Mouse (Mus musculus): ENCODE measurements around the gene Usp4.

Gene Usp4

DNA sequence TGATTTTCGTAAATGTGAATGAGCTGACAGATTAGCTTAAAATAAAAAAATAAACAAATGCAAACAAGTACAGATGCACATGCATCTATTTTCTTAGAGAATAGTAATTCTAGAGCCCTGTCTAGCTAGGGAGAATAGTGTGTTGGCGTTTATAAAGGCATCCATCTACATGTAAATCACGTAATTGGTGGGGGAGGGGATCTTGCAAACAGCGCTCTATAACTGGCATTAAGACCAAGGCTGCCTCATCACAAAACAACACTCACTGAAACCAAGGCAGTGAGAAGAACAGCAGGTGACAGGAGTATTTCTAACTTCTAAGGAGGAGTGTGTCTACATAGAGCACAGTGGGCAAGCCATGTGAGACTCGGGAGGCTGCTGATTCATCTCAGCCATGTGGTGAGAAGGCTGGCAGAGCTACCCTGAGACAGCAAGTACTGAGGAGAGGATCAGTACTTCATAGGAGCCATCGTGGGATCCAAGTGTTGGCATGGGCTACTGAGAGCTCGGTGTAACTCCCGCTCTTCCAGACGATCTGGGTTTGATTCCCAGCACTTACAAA, 63.8 kb downstream of the Usp4 start:
- no peak for DNase-seq (ENCODE audit: low read depth)

DNA sequence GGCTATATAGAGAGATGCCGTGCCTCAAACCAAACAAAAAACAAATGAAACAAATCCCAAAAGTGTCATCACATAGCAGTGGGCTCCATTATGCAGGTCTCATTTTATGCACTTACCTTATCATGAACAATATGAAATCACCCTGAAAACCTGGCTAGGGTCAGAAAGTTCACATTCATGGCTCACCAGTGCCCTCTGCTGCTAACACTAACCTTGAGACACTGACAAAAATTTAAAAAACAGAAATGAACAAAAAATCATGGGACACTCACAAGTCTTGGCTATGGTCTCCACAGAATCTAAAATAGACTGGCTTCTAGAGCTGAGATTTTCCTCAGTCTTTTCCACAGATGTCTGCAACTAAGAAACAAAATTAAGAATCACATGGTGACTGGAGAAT, 64.6 kb downstream of the Usp4 start:
- peak; percentile 27 for DNase-seq (ENCODE audit: low read depth)

GRCm38 (mm10) chr9:108428384-108428783, 80.7 kb downstream of the Usp4 start, which contains the start of gene Ccdc36:
TSS of gene Ccdc36 (minus strand) at chr9:108428484.
- DNase-seq (ENCODE audit: low read depth), result no peak

DNA sequence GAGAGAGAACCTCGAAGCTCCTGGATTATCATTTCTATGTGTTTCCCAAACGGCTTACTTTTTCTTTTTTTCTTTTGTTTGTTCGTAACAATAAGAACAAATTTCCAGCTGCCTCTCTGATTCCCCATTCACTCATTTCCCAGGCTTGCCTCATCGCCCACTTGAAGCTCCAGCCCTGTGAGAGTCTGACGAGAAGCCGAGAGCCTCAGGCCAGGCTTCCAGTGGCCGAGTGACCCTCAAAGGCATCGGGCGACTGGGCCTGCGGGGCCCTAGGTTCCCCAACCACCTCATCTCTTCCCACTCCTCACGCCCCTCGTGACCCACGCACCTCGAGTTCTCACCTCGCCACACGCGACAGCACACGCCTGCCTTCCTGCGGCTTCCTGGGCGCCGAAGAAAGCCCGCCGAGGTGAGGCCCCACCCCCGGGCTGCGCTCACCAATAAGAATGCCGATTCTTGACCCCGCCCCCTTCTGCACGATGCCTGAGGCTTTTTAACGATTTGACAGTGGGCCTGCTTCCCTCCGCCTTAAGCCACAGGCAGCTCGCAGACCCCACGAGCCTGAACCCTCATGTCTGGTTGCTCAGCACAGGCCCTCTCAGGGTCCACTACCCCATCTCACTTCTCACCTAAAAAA, 83.9 kb downstream of the Usp4 start:
- no peak for DNase-seq (ENCODE audit: low read depth)

GRCm38 (mm10) chr9:108436182-108436581, 88.5 kb downstream of the Usp4 start, which contains the start of gene BC048562:
TSS of gene BC048562 (plus strand) at chr9:108436482.
- DNase-seq (ENCODE audit: low read depth), result no peak

- DNase-seq (ENCODE audit: low read depth), result no peak
These were observed 91.5 kb downstream of the Usp4 start for GRCm38 (mm10) chr9:108439176-108439575.

GRCm38 (mm10) chr9:108440485-108440884, 92.8 kb downstream of the Usp4 start:
- no peak for DNase-seq (ENCODE audit: low read depth)

DNA sequence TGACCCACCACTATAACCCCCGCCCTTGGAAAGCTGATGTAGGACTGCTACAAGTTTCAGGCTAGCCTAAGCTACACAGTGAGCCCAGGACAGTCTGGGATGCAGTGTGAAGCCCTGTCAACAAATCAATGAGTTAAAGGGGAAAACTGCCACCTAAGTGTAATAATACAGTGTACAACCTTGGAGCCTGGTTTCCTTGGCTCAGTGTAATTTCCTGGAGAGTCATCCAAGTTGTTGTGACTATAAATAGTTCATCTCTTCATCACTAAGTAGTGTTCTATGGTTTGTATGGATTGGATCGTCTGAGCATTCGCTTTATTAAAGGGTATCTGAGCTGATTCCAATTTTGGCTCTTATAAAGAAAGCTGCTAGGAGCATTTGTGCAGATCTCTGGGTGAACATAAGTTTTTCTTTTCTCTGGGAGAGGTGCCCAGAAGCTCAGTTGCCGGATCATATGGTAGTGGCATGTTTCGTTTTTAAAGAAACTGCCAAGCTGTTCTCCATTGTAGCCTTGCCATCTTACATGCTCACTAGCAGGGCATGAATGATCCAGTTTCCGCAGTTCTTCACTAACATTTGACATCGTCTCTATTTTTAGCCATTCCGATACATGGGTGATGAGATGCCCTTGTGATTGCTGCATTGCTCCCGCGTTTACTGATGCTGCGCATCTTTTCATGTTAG, 93.7 kb downstream of the Usp4 start:
- no peak for DNase-seq (ENCODE audit: low read depth)
